Mouse (Mus musculus): Measurements from ENCODE around the gene Drap1. TPM values are rescaled to one million over a fixed set of nuclear protein-coding genes. Genes with fewer than 3 reads are reported as not detected.

The Drap1 gene
- polyA plus RNA-seq, 1 experiment from 2014 or later, result 253 TPM

DNA sequence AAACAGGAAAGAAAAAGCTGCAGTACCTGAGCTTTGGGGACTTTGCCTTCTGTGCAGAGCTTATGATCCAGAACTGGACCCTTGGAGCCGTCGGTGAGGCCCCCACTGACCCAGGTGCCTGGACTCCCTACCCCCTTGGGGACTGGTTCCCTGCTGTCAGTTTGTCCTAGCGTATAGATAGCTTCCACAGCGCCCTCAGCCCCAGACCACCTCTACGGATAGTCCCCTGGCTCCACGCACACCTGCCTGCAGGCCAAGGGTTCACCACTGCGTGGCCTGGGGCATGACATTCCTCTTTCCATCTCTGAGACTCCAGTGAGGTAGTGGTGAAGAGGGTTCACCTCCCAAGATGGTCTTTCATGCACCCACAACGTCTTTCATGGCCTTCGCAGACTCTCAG is 38.4 kb upstream of the Drap1 start:
- WGBS, result 90% methylated on average over 9 of the region's 9 CpGs
- H3K9ac ChIP-seq, result no peak overlapping the region
- no peak overlapping the region for H3K4me2 ChIP-seq (replicated peaks)
- no peak overlapping the region for H3K4me3 ChIP-seq (replicated peaks; ENCODE audit: low read length)
- peaks cover 60% of the 10 kb centered on the region for H3K36me3 ChIP-seq (replicated peaks; ENCODE audit: control insufficient read depth, insufficient read depth)
- no peaks in the 10 kb centered on the region for H3K27me3 ChIP-seq (ENCODE audit: control insufficient read depth, insufficient read depth, low read length)
- peaks cover 24% of the 10 kb centered on the region for H3K4me1 ChIP-seq (replicated peaks; ENCODE audit: control insufficient read depth, insufficient read depth, low read length)
- DNase-seq (ENCODE audit: low spot score), result no peak
- ATAC-seq (ENCODE audit: low FRiP score), result no peak
- H3K9me3 ChIP-seq (ENCODE audit: control insufficient read depth, low read length), result no peaks in the 10 kb centered on the region
- no peak overlapping the region for H3K27ac ChIP-seq

DNA sequence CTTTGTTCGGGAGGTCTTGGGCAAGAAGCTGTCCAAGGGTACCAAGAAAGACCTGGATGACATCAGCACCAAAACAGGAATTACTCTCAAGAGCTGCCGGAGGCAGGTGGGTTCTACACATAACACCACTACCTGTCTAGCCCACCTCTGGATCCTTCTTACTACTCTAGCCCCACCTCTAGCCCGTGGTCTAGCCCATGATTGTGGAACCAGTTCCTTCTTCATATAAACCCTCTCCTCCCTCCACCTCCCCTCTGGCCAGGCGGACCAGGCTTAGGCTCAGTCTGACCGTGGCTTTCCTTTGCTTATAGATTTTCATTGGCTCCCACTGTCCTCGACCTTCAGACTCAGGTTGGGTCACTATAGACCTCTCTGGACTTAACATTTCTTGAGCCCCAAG is 36.6 kb upstream of the Drap1 start:
- Histone ChIP-seq H3K36me3 (replicated peaks; ENCODE audit: control insufficient read depth, insufficient read depth) (peaks cover 42% of the 10 kb centered on the region), H3K27ac (no peak overlapping the region; the same call in 1 of the 2 replicates), H3K27me3 (ENCODE audit: control insufficient read depth, insufficient read depth, low read length) (no peaks in the 10 kb centered on the region), H3K9me3 (ENCODE audit: control insufficient read depth, low read length) (no peaks in the 10 kb centered on the region), H3K4me2 (replicated peaks) (peak overlapping the region; percentile 95), H3K9ac (peak overlapping the region; percentile 82), H3K4me3 (replicated peaks; ENCODE audit: low read length) (peak overlapping the region; percentile 69), H3K4me1 (replicated peaks; ENCODE audit: control insufficient read depth, insufficient read depth, low read length) (peaks cover 32% of the 10 kb centered on the region)
- no peak for DNase-seq (ENCODE audit: low spot score)
- 86% methylated on average over 6 of the region's 6 CpGs for WGBS
- no peak for ATAC-seq (ENCODE audit: low FRiP score)

DNA sequence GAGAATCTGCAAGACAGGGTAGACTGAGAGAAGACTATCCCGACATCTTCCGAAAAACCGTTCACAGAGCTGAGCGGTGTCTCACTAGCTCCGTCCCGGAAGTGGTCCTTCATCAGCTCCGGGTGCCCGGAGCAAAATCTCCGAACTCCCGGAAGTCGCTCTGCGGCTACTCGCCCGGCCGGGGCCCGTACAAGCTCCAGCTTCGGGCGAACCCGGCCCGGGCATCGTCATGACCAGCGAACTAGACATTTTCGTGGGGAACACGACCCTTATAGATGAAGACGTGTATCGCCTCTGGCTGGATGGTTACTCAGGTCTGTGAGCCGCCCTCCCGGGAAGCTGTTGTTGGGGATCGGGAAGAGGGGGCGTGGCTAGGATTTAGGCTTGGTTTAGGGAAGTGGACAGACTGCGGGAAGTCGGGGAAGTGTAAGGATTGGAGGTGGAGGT is 35.7 kb upstream of the Drap1 start, which contains the start of gene Fibp:
Gene Fibp (plus strand): TSS at position 151 of the 447 bp plus-strand sequence.
- Histone ChIP-seq H3K9ac (peak within 1 kb of the TSS; percentile 82), H3K4me1 (replicated peaks; ENCODE audit: control insufficient read depth, insufficient read depth, low read length) (peaks cover 41% of the 10 kb centered on the region), H3K36me3 (replicated peaks; ENCODE audit: control insufficient read depth, insufficient read depth) (peaks cover 34% of the 10 kb centered on the region), H3K9me3 (ENCODE audit: control insufficient read depth, low read length) (no peaks in the 10 kb centered on the region), H3K27ac (peak within 1 kb of the TSS; percentile 73), H3K27me3 (ENCODE audit: control insufficient read depth, insufficient read depth, low read length) (no peaks in the 10 kb centered on the region), H3K4me3 (replicated peaks; ENCODE audit: low read length) (peak within 1 kb of the TSS; percentile 69), H3K4me2 (replicated peaks) (peak within 1 kb of the TSS; percentile 95)
- DNase-seq (ENCODE audit: low spot score) (peak; percentile 96), ATAC-seq (ENCODE audit: low FRiP score) (peak; percentile 75)
- under 1% methylated on average over 32 of the region's 32 CpGs for WGBS

DNA sequence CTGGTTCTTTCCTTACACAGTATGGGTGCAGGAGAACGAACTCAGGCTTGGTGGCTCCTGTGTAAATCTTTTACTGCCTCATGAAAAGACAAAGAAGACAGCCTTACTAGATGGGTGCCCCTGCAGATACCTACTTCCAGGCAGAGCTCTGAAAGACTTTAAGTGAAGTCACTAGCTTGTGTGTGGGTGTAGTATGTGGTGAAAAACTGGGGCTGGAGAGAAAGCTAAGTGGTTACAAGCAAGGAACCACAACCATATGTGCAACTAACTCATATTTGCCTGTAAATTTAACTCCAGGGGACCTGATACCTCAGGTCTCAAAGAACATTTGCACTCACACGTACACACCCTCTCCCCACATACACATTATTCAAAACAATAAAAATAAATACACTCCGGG is 35.1 kb upstream of the Drap1 start:
- Histone ChIP-seq H3K4me1 (replicated peaks; ENCODE audit: control insufficient read depth, insufficient read depth, low read length) (peaks cover 47% of the 10 kb centered on the region), H3K36me3 (replicated peaks; ENCODE audit: control insufficient read depth, insufficient read depth) (peaks cover 28% of the 10 kb centered on the region), H3K9ac (peak overlapping the region; percentile 82), H3K27me3 (ENCODE audit: control insufficient read depth, insufficient read depth, low read length) (no peaks in the 10 kb centered on the region), H3K4me2 (replicated peaks) (peak overlapping the region; percentile 95), H3K4me3 (replicated peaks; ENCODE audit: low read length) (peak overlapping the region; percentile 69), H3K27ac (peak overlapping the region; percentile 73), H3K9me3 (ENCODE audit: control insufficient read depth, low read length) (no peaks in the 10 kb centered on the region)
- no peak for ATAC-seq (ENCODE audit: low FRiP score)
- no peak for DNase-seq (ENCODE audit: low spot score)
- 26% methylated on average over 3 of the region's 3 CpGs for WGBS

DNA sequence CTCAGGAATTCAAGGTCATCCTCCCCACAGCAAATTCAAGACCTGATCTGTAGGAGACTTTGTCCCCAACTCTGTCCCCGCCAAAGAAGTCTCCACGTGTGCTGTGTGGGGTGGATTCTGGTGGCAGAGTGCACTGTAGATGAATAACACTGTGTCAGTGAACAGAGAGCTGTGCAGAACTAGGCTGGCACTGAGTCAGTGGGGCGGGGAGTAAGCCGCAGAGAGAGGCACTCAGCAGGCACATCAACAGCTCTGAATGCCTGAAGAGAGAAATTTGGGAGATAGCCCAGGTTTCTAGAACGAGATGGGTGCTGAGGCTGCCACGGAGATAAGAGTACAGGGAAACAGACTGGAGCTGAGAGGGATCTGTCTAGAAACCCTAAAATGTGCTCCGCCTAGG is 34.2 kb upstream of the Drap1 start:
- peaks cover 28% of the 10 kb centered on the region for H3K36me3 ChIP-seq (replicated peaks; ENCODE audit: control insufficient read depth, insufficient read depth)
- peaks cover 42% of the 10 kb centered on the region for H3K4me1 ChIP-seq (replicated peaks; ENCODE audit: control insufficient read depth, insufficient read depth, low read length)
- no peak for DNase-seq (ENCODE audit: low spot score)
- no peak overlapping the region for H3K4me3 ChIP-seq (replicated peaks; ENCODE audit: low read length)
- 68% methylated on average over 7 of the region's 7 CpGs for WGBS
- H3K9me3 ChIP-seq (ENCODE audit: control insufficient read depth, low read length), result no peaks in the 10 kb centered on the region
- no peak overlapping the region for H3K9ac ChIP-seq
- H3K4me2 ChIP-seq (replicated peaks), result no peak overlapping the region
- H3K27me3 ChIP-seq (ENCODE audit: control insufficient read depth, insufficient read depth, low read length), result no peaks in the 10 kb centered on the region
- ATAC-seq (ENCODE audit: low FRiP score), result no peak
- no peak overlapping the region for H3K27ac ChIP-seq

DNA sequence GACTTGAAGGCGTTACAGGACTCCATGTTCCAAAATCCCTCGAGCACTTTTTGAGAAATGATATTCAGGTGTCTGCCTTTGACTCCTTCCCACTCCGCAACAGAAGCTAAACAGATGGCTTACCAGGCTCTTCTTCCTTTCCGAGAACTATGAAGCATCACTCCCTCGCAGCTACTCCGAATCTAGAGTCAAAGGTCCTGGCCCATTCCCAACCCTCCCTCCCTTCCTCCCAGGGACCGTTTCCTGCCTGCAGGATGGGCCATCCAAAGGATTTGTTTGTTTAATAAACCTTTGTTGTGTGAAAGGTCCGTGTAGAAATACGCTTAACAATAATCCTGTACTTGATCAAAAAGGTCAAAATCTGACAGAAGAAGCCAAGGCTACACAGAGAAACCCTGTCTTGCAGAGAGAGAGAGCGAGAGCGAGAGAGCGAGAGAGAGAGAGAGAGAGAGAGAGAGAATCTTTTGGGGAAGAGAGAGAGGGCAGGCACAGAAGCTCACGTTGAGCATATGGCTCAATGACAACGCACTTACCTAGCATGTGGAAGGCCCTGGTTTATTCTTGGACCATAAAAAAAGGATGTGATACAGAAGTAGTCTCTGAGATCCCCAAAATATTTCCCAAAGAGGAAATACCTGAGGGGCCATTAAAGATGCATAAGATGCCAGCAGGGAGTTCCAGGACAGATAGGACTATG is 33.1 kb upstream of the Drap1 start, which contains the start of gene Ccdc85b:
Gene Ccdc85b (minus strand): TSS at position 149 of the 697 bp plus-strand sequence.
- Histone ChIP-seq H3K4me1 (replicated peaks; ENCODE audit: control insufficient read depth, insufficient read depth, low read length) (peaks cover 40% of the 10 kb centered on the region), H3K9ac (peak within 1 kb of the TSS; percentile 81), H3K27ac (peak within 1 kb of the TSS; percentile 94), H3K4me2 (replicated peaks) (peak within 1 kb of the TSS; percentile 94), H3K4me3 (replicated peaks; ENCODE audit: low read length) (peak within 1 kb of the TSS; percentile 70), H3K36me3 (replicated peaks; ENCODE audit: control insufficient read depth, insufficient read depth) (peaks cover 27% of the 10 kb centered on the region), H3K9me3 (ENCODE audit: control insufficient read depth, low read length) (no peaks in the 10 kb centered on the region), H3K27me3 (ENCODE audit: control insufficient read depth, insufficient read depth, low read length) (no peaks in the 10 kb centered on the region)
- WGBS, result 12% methylated on average over 14 of the region's 14 CpGs
- ATAC-seq (ENCODE audit: low FRiP score), result 0 out of 2 replicates have a peak, but pooled peaks have one; percentile 0
- DNase-seq (ENCODE audit: low spot score), result no peak

DNA sequence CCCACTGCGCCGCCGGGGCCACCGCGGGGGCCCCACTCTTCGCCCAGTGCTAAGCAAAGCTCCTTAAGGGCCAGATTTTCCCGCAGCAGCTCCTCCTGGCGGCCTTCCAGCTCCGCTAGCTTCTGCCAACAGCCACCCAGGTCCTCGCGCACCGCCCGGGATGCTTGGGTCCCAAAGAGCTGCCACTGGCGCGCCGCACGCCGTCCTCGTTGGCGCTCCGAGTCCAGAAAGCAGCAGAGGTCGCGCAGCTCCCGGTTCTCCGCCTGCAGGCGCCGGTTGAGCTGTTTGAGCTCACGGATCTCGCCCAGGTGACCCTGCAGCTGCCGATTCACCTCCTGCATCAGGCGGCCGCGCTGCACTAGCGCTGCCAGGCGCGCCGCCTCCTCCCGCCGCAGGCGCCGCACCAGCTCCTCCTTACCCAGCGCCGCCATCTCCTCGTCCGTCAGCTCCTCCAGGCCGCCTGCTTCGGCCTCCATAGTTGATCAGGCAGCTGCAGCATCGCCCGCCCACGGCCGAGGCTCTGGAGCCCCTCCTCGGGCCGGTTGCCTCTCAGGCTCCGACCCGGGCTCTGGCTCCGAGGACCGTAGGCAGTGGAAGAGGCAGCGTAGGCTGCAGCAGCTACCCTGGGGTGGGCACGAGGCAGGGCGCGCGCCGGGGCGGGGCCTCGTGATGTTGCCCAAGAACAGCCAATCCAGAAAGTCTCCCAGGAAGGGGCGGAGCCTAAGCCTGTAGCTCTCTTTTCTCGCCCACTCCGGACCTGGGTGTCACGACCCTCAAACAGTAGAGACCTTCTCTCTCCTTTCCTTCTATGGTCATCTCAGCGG is 32.4 kb upstream of the Drap1 start:
- WGBS, result under 1% methylated on average over 70 of the region's 70 CpGs
- Histone ChIP-seq H3K36me3 (replicated peaks; ENCODE audit: control insufficient read depth, insufficient read depth) (peaks cover 20% of the 10 kb centered on the region), H3K9ac (peak overlapping the region; percentile 81), H3K9me3 (ENCODE audit: control insufficient read depth, low read length) (no peaks in the 10 kb centered on the region), H3K4me3 (replicated peaks; ENCODE audit: low read length) (peak overlapping the region; percentile 70), H3K4me2 (replicated peaks) (peak overlapping the region; percentile 94), H3K27ac (peak overlapping the region; percentile 94), H3K27me3 (ENCODE audit: control insufficient read depth, insufficient read depth, low read length) (no peaks in the 10 kb centered on the region), H3K4me1 (replicated peaks; ENCODE audit: control insufficient read depth, insufficient read depth, low read length) (peaks cover 40% of the 10 kb centered on the region)
- DNase-seq (ENCODE audit: low spot score) (peak; percentile 95), ATAC-seq (ENCODE audit: low FRiP score) (peak; percentile 94)

DNA sequence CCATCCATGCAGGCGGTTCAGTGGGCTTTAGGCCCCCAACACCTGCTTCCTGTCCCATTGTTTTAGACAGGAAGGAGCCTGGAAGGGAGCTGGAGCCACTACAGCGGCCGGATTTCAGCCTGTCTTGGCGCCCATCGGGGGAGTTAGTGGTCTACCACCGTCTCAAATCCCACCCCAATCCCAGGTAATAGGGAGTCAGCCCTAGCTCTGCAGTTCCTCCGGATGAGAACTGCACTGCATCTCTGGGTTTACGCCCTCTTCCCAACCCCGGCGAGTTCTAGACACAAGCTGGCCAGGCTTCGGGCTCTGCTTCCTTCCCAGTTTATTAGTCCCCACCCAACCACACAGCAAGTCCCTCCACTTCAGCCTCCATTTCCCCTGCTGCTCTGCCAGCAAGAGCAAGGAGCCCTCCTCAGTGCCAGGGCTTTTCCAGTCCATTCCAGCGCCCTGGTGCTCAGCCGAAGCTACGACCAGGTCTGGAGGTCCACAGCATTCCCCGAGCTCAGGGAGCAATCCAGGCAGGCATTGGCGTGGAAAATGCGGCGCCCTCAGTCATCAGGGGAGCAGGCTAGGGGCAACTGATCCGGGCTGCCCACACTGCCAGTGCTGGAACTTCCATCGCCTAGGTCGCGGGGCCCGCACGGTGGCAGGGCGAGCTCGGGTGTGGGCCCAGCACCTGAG is 31.6 kb upstream of the Drap1 start:
- H3K4me3 ChIP-seq (replicated peaks; ENCODE audit: low read length), result peak overlapping the region; percentile 70
- H3K4me1 ChIP-seq (replicated peaks; ENCODE audit: control insufficient read depth, insufficient read depth, low read length), result peaks cover 36% of the 10 kb centered on the region
- no peak for DNase-seq (ENCODE audit: low spot score)
- WGBS, result 5% methylated on average over 26 of the region's 26 CpGs
- peak overlapping the region; percentile 94 for H3K27ac ChIP-seq
- no peaks in the 10 kb centered on the region; the same call in 1 of the 2 replicates for H3K27me3 ChIP-seq (ENCODE audit: control insufficient read depth, insufficient read depth, low read length)
- peak overlapping the region; percentile 81 for H3K9ac ChIP-seq
- peak overlapping the region; percentile 94 for H3K4me2 ChIP-seq (replicated peaks)
- peaks cover 14% of the 10 kb centered on the region for H3K36me3 ChIP-seq (replicated peaks; ENCODE audit: control insufficient read depth, insufficient read depth)
- no peak for ATAC-seq (ENCODE audit: low FRiP score)
- no peaks in the 10 kb centered on the region for H3K9me3 ChIP-seq (ENCODE audit: control insufficient read depth, low read length)

DNA sequence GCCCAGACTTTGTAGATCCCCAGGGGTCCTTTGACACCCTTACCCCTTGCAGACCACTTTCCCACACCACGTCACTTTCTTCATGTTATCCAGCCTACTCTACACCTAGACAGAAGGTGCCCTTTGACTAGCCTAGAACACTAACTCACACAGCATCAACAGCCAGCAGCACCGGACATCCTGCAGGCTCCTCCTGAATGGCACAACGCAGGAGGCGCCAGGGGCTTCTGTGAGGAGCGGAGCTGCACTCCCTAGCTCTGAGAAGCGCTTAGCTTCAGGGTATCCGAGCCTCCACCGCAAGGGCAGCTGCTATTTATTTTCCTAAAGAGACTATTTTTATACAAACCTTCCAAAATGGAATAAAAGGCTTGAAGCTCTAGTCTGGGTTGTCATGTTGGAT is 30.8 kb upstream of the Drap1 start:
- Histone ChIP-seq H3K27me3 (ENCODE audit: control insufficient read depth, insufficient read depth, low read length) (peaks cover 5% of the 10 kb centered on the region; the same call in 1 of the 2 replicates), H3K9ac (peak overlapping the region; percentile 81), H3K9me3 (ENCODE audit: control insufficient read depth, low read length) (no peaks in the 10 kb centered on the region), H3K4me1 (replicated peaks; ENCODE audit: control insufficient read depth, insufficient read depth, low read length) (peaks cover 30% of the 10 kb centered on the region), H3K4me3 (replicated peaks; ENCODE audit: low read length) (peak overlapping the region; percentile 70), H3K36me3 (replicated peaks; ENCODE audit: control insufficient read depth, insufficient read depth) (peaks cover 14% of the 10 kb centered on the region), H3K4me2 (replicated peaks) (peak overlapping the region; percentile 94), H3K27ac (peak overlapping the region; percentile 94)
- ATAC-seq (ENCODE audit: low FRiP score), result no peak
- WGBS, result 61% methylated on average over 8 of the region's 8 CpGs
- DNase-seq (ENCODE audit: low spot score), result no peak

All from hindbrain, embryonic 14.5 days (tissue).